Mouse (Mus musculus): ENCODE measurements around the gene Tpx2. TPM values are rescaled to one million over a fixed set of nuclear protein-coding genes. Genes with fewer than 3 reads are reported as not detected.

Tpx2 gene
- total and polyA plus RNA-seq, 2 experiments from 2014 or later, result 11.0 to 22.5 TPM

DNA sequence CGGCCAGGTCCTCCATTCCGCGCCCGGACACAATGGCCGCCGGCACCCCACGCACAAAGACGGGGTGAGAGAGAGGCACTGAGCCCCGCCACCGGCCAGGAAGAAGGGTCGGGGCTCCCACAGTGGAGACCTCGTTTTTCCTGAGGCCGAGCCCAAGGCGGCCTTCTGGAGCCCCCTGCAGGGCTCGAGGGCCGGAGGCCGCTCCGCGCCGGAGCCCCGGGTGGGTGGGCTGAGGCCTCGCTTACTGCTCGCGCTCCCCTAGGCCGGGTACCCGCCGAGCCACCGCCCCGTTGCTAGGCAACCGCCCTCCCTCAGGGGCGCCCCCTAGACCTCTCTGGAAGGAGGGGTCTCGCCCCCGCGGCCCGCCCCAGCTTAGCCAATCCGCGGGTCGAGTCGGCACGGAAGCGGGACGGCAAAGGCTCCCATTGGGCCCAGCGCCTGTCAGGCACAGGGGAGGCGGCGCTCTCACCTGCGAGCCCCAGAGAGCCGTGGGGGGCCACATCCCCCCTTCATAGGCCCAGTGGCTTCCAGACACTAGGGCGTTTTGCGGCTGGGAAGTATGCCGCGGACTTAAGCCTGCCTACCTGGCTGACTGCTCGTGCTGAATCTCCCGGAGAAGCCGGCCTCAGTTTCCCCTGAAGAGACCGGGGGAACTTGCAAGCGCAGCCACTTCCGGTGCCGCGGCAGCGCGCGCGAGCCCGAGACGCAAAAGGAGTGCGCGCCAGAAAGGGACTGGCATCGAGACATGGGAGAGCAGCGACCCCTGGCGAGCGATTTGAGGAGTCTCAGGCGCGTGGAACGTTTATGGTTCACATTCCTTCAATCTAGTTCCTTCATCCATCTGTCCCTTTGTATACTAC is 16.5 kb upstream of the Tpx2 start, which contains the start of gene Bcl2l1:
Gene Bcl2l1, minus strand, starts transcription at position 710 of the 860 bp plus-strand sequence.
- 2% methylated on average over 64 of the region's 74 CpGs for WGBS
- DNase-seq, result peak; percentile 99
- Histone ChIP-seq H3K27ac (ENCODE audit: low read depth, low read length) (peak within 1 kb of the TSS; percentile 99), H3K4me1 (ENCODE audit: insufficient read depth) (peaks cover 34% of the 10 kb centered on the region), H3K36me3 (ENCODE audit: insufficient read depth) (no peaks in the 10 kb centered on the region; the same call in 1 of the 2 replicates), H3K4me3 (ENCODE audit: low read depth, low read length) (peak within 1 kb of the TSS; percentile 93), H3K9ac (peak within 1 kb of the TSS; percentile 96), H3K4me2 (ENCODE audit: low read depth) (peak within 1 kb of the TSS; percentile 85), H3K9me3 (ENCODE audit: low read length) (no peaks in the 10 kb centered on the region), H3K27me3 (ENCODE audit: insufficient read depth, low read length) (no peaks in the 10 kb centered on the region)
- TF ChIP-seq CTCF (IDR thresholded peaks at IDR 0.05; ENCODE audit: low read depth), result peak; percentile 99
- peak; percentile 97 for ATAC-seq

- ATAC-seq (no peak), DNase-seq (no peak)
- no peaks in the 10 kb centered on the region for H3K27me3 ChIP-seq (ENCODE audit: insufficient read depth, low read length)
- no peak overlapping the region for H3K27ac ChIP-seq (ENCODE audit: low read depth, low read length)
- TF ChIP-seq CTCF (IDR thresholded peaks at IDR 0.05; ENCODE audit: low read depth), result no peak
- 73% methylated on average over 2 of the region's 2 CpGs for WGBS
- no peaks in the 10 kb centered on the region for H3K4me1 ChIP-seq (ENCODE audit: insufficient read depth)
- H3K9me3 ChIP-seq (ENCODE audit: low read length), result no peaks in the 10 kb centered on the region
- no peak overlapping the region for H3K4me3 ChIP-seq (ENCODE audit: low read depth, low read length)
- H3K4me2 ChIP-seq (ENCODE audit: low read depth), result no peak overlapping the region
- no peaks in the 10 kb centered on the region for H3K36me3 ChIP-seq (ENCODE audit: insufficient read depth)
- H3K9ac ChIP-seq, result no peak overlapping the region
Measured at GRCm38 (mm10) chr2:152839256-152839655, 8.5 kb upstream of the Tpx2 start.

DNA sequence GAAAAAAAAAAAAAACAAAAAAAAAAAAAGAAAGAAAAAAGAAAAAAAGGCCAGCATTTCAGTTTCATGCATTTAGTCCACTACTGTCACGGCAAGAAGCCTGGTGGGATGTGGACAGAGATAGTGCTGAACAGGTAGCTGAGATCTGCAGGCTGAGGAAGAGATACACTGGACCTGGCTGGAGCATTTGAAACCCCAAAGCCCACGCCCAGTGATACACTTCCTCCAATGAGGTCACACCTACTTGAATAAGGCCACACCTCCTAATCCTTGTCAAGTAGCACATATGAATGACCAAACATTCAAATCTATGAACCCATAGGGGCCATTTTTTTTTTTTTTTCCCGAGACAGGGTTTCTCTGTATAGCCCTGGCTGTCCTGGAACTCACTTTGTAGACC is 5.0 kb upstream of the Tpx2 start:
- Histone ChIP-seq H3K9me3 (ENCODE audit: low read length) (no peaks in the 10 kb centered on the region), H3K27me3 (ENCODE audit: insufficient read depth, low read length) (no peaks in the 10 kb centered on the region), H3K4me3 (ENCODE audit: low read depth, low read length) (no peak overlapping the region), H3K27ac (ENCODE audit: low read depth, low read length) (no peak overlapping the region), H3K4me1 (ENCODE audit: insufficient read depth) (no peaks in the 10 kb centered on the region), H3K9ac (no peak overlapping the region), H3K36me3 (ENCODE audit: insufficient read depth) (no peaks in the 10 kb centered on the region), H3K4me2 (ENCODE audit: low read depth) (no peak overlapping the region)
- ATAC-seq (no peak), DNase-seq (no peak)
- no peak for TF ChIP-seq CTCF (IDR thresholded peaks at IDR 0.05; ENCODE audit: low read depth)
- 77% methylated on average over 3 of the region's 3 CpGs for WGBS

DNA sequence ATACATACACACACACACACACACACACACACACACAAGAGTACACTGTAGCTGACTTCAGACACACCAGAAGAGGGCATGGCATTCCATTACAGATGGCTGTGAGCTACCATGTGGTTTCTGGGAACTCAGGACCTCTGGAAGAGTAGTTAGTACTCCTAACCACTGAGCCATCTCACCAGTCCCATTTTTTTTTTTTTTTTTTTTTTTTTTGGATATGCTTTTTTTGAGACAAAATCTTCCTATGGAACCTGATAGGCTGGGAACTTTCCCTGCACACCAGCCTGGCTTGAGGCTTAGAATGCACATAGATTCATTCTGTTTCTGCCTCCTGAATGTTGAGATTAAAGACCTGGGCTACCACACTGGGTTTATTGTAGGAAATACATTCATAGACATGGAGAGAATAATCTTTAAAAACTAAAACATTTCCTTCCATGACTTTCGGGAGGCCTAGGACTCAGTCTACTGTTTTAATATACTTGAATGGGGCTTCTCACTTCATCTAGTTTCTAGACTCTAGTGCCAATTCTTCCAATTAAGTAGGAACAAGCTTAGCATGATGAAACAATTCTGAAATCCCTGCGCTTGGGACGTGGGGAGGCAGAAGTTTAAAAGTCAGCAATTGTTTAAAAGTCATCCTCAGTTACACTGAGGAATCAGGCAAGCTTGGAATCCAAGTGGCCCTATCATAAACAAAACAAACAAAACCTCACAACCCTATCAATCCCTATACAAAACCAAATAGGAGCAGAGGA is 528 bp upstream of the Tpx2 start:
- Histone ChIP-seq H3K9me3 (ENCODE audit: low read length) (no peaks in the 10 kb centered on the region), H3K36me3 (ENCODE audit: insufficient read depth) (no peaks in the 10 kb centered on the region), H3K27me3 (ENCODE audit: insufficient read depth, low read length) (no peaks in the 10 kb centered on the region), H3K4me3 (ENCODE audit: low read depth, low read length) (peak overlapping the region; percentile 65), H3K4me1 (ENCODE audit: insufficient read depth) (no peaks in the 10 kb centered on the region), H3K4me2 (ENCODE audit: low read depth) (peak overlapping the region; percentile 46), H3K9ac (peak overlapping the region; percentile 36; the same call in 1 of the 2 replicates), H3K27ac (ENCODE audit: low read depth, low read length) (no peak overlapping the region)
- 13% methylated on average over 3 of the region's 3 CpGs for WGBS
- DNase-seq (no peak), ATAC-seq (no peak; the same call in 1 of the 2 replicates)
- TF ChIP-seq CTCF (IDR thresholded peaks at IDR 0.05; ENCODE audit: low read depth), result no peak

- H3K9me3 ChIP-seq (ENCODE audit: low read length), result no peaks in the 10 kb centered on the region
- H3K36me3 ChIP-seq (ENCODE audit: insufficient read depth), result no peaks in the 10 kb centered on the region
- H3K27ac ChIP-seq (ENCODE audit: low read depth, low read length), result no peak overlapping the region
- no peaks in the 10 kb centered on the region for H3K4me1 ChIP-seq (ENCODE audit: insufficient read depth)
- peak overlapping the region; percentile 78 for H3K4me2 ChIP-seq (ENCODE audit: low read depth)
- no peak overlapping the region for H3K9ac ChIP-seq
- TF ChIP-seq CTCF (IDR thresholded peaks at IDR 0.05; ENCODE audit: low read depth), result no peak
- H3K27me3 ChIP-seq (ENCODE audit: insufficient read depth, low read length), result no peaks in the 10 kb centered on the region
- peak overlapping the region; percentile 65 for H3K4me3 ChIP-seq (ENCODE audit: low read depth, low read length)
- DNase-seq (no peak), ATAC-seq (no peak)
- WGBS, result 0% methylated on average over 2 of the region's 2 CpGs
Measured at GRCm38 (mm10) chr2:152848466-152848865, 702 bp downstream of the Tpx2 start.

DNA sequence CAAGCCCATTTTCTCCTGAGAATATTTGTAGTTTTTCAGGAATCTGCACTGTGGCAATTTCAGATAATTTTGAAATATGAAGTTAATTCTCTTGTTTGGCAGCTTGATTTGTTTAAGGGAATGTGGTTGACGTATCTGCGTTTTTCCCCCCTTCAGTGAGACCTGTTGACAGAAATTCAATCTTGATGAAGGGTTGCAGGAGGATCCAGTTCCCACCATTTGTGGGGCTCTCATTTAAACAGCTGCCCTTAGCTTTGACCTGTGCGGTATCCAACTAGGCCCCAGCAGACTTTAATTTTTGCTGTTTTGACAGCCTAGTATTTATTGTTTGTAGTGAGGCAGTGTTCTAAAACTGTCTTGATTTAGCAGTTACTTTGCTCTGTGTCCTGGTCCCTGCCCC is 11.7 kb downstream of the Tpx2 start:
- Histone ChIP-seq H3K36me3 (ENCODE audit: insufficient read depth) (no peaks in the 10 kb centered on the region), H3K4me2 (ENCODE audit: low read depth) (no peak overlapping the region), H3K4me3 (ENCODE audit: low read depth, low read length) (no peak overlapping the region), H3K27ac (ENCODE audit: low read depth, low read length) (no peak overlapping the region), H3K27me3 (ENCODE audit: insufficient read depth, low read length) (no peaks in the 10 kb centered on the region), H3K9ac (no peak overlapping the region), H3K4me1 (ENCODE audit: insufficient read depth) (no peaks in the 10 kb centered on the region), H3K9me3 (ENCODE audit: low read length) (no peaks in the 10 kb centered on the region)
- WGBS, result 94% methylated on average over 3 of the region's 3 CpGs
- no peak for DNase-seq
- no peak for TF ChIP-seq CTCF (IDR thresholded peaks at IDR 0.05; ENCODE audit: low read depth)
- no peak for ATAC-seq

- no peaks in the 10 kb centered on the region for H3K27me3 ChIP-seq (ENCODE audit: insufficient read depth, low read length)
- no peak overlapping the region for H3K27ac ChIP-seq (ENCODE audit: low read depth, low read length)
- H3K4me1 ChIP-seq (ENCODE audit: insufficient read depth), result no peaks in the 10 kb centered on the region
- no peak for TF ChIP-seq CTCF (IDR thresholded peaks at IDR 0.05; ENCODE audit: low read depth)
- no peaks in the 10 kb centered on the region for H3K36me3 ChIP-seq (ENCODE audit: insufficient read depth)
- WGBS, result 86% methylated on average over 1 of the region's 1 CpGs
- no peak overlapping the region for H3K9ac ChIP-seq
- no peak overlapping the region for H3K4me2 ChIP-seq (ENCODE audit: low read depth)
- ATAC-seq, result no peak
- no peak overlapping the region for H3K4me3 ChIP-seq (ENCODE audit: low read depth, low read length)
- H3K9me3 ChIP-seq (ENCODE audit: low read length), result no peaks in the 10 kb centered on the region
- DNase-seq, result no peak
Measured at GRCm38 (mm10) chr2:152861891-152862290, 14.1 kb downstream of the Tpx2 start.

Measured in forebrain, postnatal 0 days (tissue).